In genomic region chr11:70220323-70220722, GRCm38 (mm10) we compare ENCODE assay signal across 8 mouse cellular contexts. TPM values are rescaled to one million over a fixed set of nuclear protein-coding genes. Genes with fewer than 3 reads are reported as not detected.
DNase-seq lines count a peak whose midpoint lies in the region; ATAC-seq and TF ChIP-seq lines count a peak whose summit lies in the region.

No protein-coding gene starts in this region.

- WGBS in kidney, postnatal 0 days: 2% methylated on average over 24 of the region's 24 CpGs
- 0% methylated on average over 24 of the region's 24 CpGs for WGBS in forebrain, postnatal 0 days
- 2% methylated on average over 24 of the region's 24 CpGs for WGBS in macrophage (ENCODE audit: missing documents)

- no peak for ATAC-seq in kidney, postnatal 0 days (replicated peaks; ENCODE audit: low FRiP score, low read depth)
- no peak for ATAC-seq in forebrain, postnatal 0 days
- no peak for ATAC-seq in CD4-positive, CD25-positive, alpha-beta regulatory T cell, adult 4 months

- intact Hi-C loops in left cerebral cortex, postnatal 4 days (cut with DNase I): no loop called here

- no peaks in the 10 kb centered on the region for H3K9me3 ChIP-seq in kidney, postnatal 0 days (replicated peaks; ENCODE audit: low read length)
- H3K9me3 ChIP-seq in forebrain, postnatal 0 days (ENCODE audit: low read length): no peaks in the 10 kb centered on the region

- H3K4me3 ChIP-seq in kidney, postnatal 0 days (replicated peaks; ENCODE audit: low read depth, low read length): peak overlapping the region; percentile 39
- H3K4me3 ChIP-seq in forebrain, postnatal 0 days (ENCODE audit: low read depth, low read length): peak overlapping the region; percentile 61
- H3K4me3 ChIP-seq in macrophage (ENCODE audit: inconsistent target): peak overlapping the region; percentile 93

- H3K36me3 ChIP-seq in kidney, postnatal 0 days (ENCODE audit: insufficient read depth, low read length): no peaks in the 10 kb centered on the region
- H3K36me3 ChIP-seq in forebrain, postnatal 0 days (ENCODE audit: insufficient read depth): peaks cover 7% of the 10 kb centered on the region
- 0 out of 2 replicates have a peak, but pooled peaks cover 9% of the 10 kb centered on the region for H3K36me3 ChIP-seq in macrophage (ENCODE audit: inconsistent target)

- peak overlapping the region; percentile 81 for H3K27ac ChIP-seq in kidney, postnatal 0 days
- peak overlapping the region; percentile 92 for H3K27ac ChIP-seq in forebrain, postnatal 0 days (ENCODE audit: low read depth, low read length)
- peak overlapping the region; percentile 95 for H3K27ac ChIP-seq in macrophage

- peaks cover 5% of the 10 kb centered on the region for H3K27me3 ChIP-seq in kidney, postnatal 0 days (ENCODE audit: insufficient read depth, low read length)
- H3K27me3 ChIP-seq in forebrain, postnatal 0 days (ENCODE audit: insufficient read depth, low read length): no peaks in the 10 kb centered on the region; the same call in 1 of the 2 replicates

- no peak for DNase-seq in kidney, postnatal 0 days (ENCODE audit: low spot score)
- DNase-seq in kidney, postnatal 10 days: no peak
- peak; percentile 76 for DNase-seq in cerebellum, adult 9-10 months
- no peak for DNase-seq in forebrain, postnatal 0 days
- no peak for DNase-seq in left cerebral cortex, postnatal 4 days
- no peak for DNase-seq in right cerebral cortex, postnatal 36 days (ENCODE audit: low spot score in 2 of 2)

- no peaks in the 10 kb centered on the region for H3K4me1 ChIP-seq in kidney, postnatal 0 days (replicated peaks; ENCODE audit: insufficient read depth, low read length)
- H3K4me1 ChIP-seq in forebrain, postnatal 0 days (ENCODE audit: insufficient read depth): peaks cover 26% of the 10 kb centered on the region

- H3K4me2 ChIP-seq in kidney, postnatal 0 days (ENCODE audit: low read length): peak overlapping the region; percentile 82
- H3K4me2 ChIP-seq in forebrain, postnatal 0 days (ENCODE audit: low read depth): peak overlapping the region; percentile 89

- peak overlapping the region; percentile 59 for H3K9ac ChIP-seq in kidney, postnatal 0 days (ENCODE audit: low read depth, low read length)
- H3K9ac ChIP-seq in forebrain, postnatal 0 days: peak overlapping the region; percentile 78

- H3K79me2 ChIP-seq in macrophage (ENCODE audit: inconsistent target): peaks cover 19% of the 10 kb centered on the region

- TF ChIP-seq CTCF in kidney, postnatal 0 days (IDR thresholded peaks at IDR 0.05; ENCODE audit: low read depth): no peak
- TF ChIP-seq CTCF in forebrain, postnatal 0 days (IDR thresholded peaks at IDR 0.05; ENCODE audit: low read depth): 0 out of 2 replicates have a peak, but pooled peaks have one; percentile 2

RNA-seq across cellular contexts. Expression of gene Slc16a13, which starts 0.5 kb away (rescaled TPM):
- 20.6 and 21.4 TPM in 2 replicates for polyA plus RNA-seq in kidney, postnatal 0 days (2015; fragmentation: Nextera tagmentation; extraction: Ambion mirVana)
- 9.8 and 10.9 TPM in 2 replicates for total RNA-seq in forebrain, postnatal 0 days (2014; rRNA removed)
- 8.2 and 9.6 TPM in 2 replicates for polyA plus RNA-seq in forebrain, postnatal 0 days (2015; fragmentation: Nextera tagmentation; extraction: Ambion mirVana)
- total RNA-seq in macrophage (2018; cell fraction: chromatin; rRNA removed): 10 to 100 TPM in 8 of 26 experiments, 1 to 10 TPM in 17, not detected in 1; 1.1 to 13.1 (median 5.3) TPM
- total RNA-seq in macrophage (2018; cell fraction: cytosol; rRNA removed): 10 to 100 TPM in 11 of 26 experiments, 1 to 10 TPM in 15; 5.0 to 15.5 (median 9.5) TPM
- total RNA-seq in macrophage (2018; cell fraction: nucleus; rRNA removed): 10 to 100 TPM in 13 of 26 experiments, 1 to 10 TPM in 13; 2.6 to 21.5 (median 10.2) TPM
- polyA plus RNA-seq in macrophage (2018): 7.4 to 12.5 TPM (median 10.7 TPM) in 3 replicates
- polyA plus RNA-seq in CD4-positive, CD25-positive, alpha-beta regulatory T cell, adult 4 months (2017; shearing (Covaris generic)): 1 to 10 TPM; 2.7 to 3.9 TPM
- total RNA-seq in left cerebral cortex, postnatal 4 days (2021): 10 to 100 TPM; 14.8 to 15.2 TPM

RNA-seq across cellular contexts. Expression of gene Slc16a11, which starts 7.8 kb away (rescaled TPM):
- polyA plus RNA-seq in kidney, postnatal 0 days (2015; fragmentation: Nextera tagmentation; extraction: Ambion mirVana): 11.2 and 12.6 TPM in 2 replicates
- 11.8 and 19.7 TPM in 2 replicates for total RNA-seq in forebrain, postnatal 0 days (2014; rRNA removed)
- 9.6 and 13.1 TPM in 2 replicates for polyA plus RNA-seq in forebrain, postnatal 0 days (2015; fragmentation: Nextera tagmentation; extraction: Ambion mirVana)
- total RNA-seq in macrophage (2018; cell fraction: chromatin; rRNA removed): not detected
- total RNA-seq in macrophage (2018; cell fraction: cytosol; rRNA removed): under 1 TPM in 1 of 26 experiments, not detected in 25; 0.14 TPM
- total RNA-seq in macrophage (2018; cell fraction: nucleus; rRNA removed): 1 to 10 TPM in 1 of 26 experiments, not detected in 25; 1.7 TPM
- polyA plus RNA-seq in macrophage (2018): not detected in 3 replicates
- polyA plus RNA-seq in CD4-positive, CD25-positive, alpha-beta regulatory T cell, adult 4 months (2017; shearing (Covaris generic)): not detected
- 10 to 100 TPM; 16.8 to 26.8 TPM for total RNA-seq in left cerebral cortex, postnatal 4 days (2021)

RNA-seq across cellular contexts. Expression of gene Bcl6b, which starts 9.3 kb away (rescaled TPM):
- polyA plus RNA-seq in kidney, postnatal 0 days (2015; fragmentation: Nextera tagmentation; extraction: Ambion mirVana): 22.0 TPM in 2 replicates
- 4.2 TPM in 2 replicates for total RNA-seq in forebrain, postnatal 0 days (2014; rRNA removed)
- 3.8 and 5.3 TPM in 2 replicates for polyA plus RNA-seq in forebrain, postnatal 0 days (2015; fragmentation: Nextera tagmentation; extraction: Ambion mirVana)
- not detected for total RNA-seq in macrophage (2018; cell fraction: chromatin; rRNA removed)
- under 1 TPM in 12 of 26 experiments, not detected in 14; 0.03 to 0.33 (median 0.09) TPM for total RNA-seq in macrophage (2018; cell fraction: cytosol; rRNA removed)
- 1 to 10 TPM in 2 of 26 experiments, under 1 TPM in 5, not detected in 19; 0.19 to 1.3 (median 0.23) TPM for total RNA-seq in macrophage (2018; cell fraction: nucleus; rRNA removed)
- polyA plus RNA-seq in macrophage (2018): 0.14 TPM in 1 of 3 replicates, not detected in the others
- under 1 TPM; 0.31 to 0.56 TPM for polyA plus RNA-seq in CD4-positive, CD25-positive, alpha-beta regulatory T cell, adult 4 months (2017; shearing (Covaris generic))
- 1 to 10 TPM; 9.1 to 9.3 TPM for total RNA-seq in left cerebral cortex, postnatal 4 days (2021)

RNA-seq across cellular contexts. Expression of gene 0610010K14Rik, which starts 17.4 kb away (rescaled TPM):
- 147 and 150 TPM in 2 replicates for polyA plus RNA-seq in kidney, postnatal 0 days (2015; fragmentation: Nextera tagmentation; extraction: Ambion mirVana)
- total RNA-seq in forebrain, postnatal 0 days (2014; rRNA removed): 48.7 and 54.1 TPM in 2 replicates
- 161 and 207 TPM in 2 replicates for polyA plus RNA-seq in forebrain, postnatal 0 days (2015; fragmentation: Nextera tagmentation; extraction: Ambion mirVana)
- total RNA-seq in macrophage (2018; cell fraction: chromatin; rRNA removed): 10 to 100 TPM in 15 of 26 experiments, 1 to 10 TPM in 11; 3.2 to 41.6 (median 12.0) TPM
- 10 to 100 TPM; 27.5 to 53.2 (median 39.7) TPM for total RNA-seq in macrophage (2018; cell fraction: cytosol; rRNA removed)
- 10 to 100 TPM in 21 of 26 experiments, 1 to 10 TPM in 5; 5.8 to 55.5 (median 12.9) TPM for total RNA-seq in macrophage (2018; cell fraction: nucleus; rRNA removed)
- 55.0 to 61.6 TPM (median 59.2 TPM) in 3 replicates for polyA plus RNA-seq in macrophage (2018)
- 100 to 1,000 TPM; 123 to 141 TPM for polyA plus RNA-seq in CD4-positive, CD25-positive, alpha-beta regulatory T cell, adult 4 months (2017; shearing (Covaris generic))
- total RNA-seq in left cerebral cortex, postnatal 4 days (2021): 10 to 100 TPM; 64.2 to 73.1 TPM

RNA-seq across cellular contexts. Expression of gene Gm21988, which starts 19.3 kb away (rescaled TPM):
- polyA plus RNA-seq in kidney, postnatal 0 days (2015; fragmentation: Nextera tagmentation; extraction: Ambion mirVana): 15.6 and 15.9 TPM in 2 replicates
- 4.9 and 7.4 TPM in 2 replicates for total RNA-seq in forebrain, postnatal 0 days (2014; rRNA removed)
- 16.6 and 19.4 TPM in 2 replicates for polyA plus RNA-seq in forebrain, postnatal 0 days (2015; fragmentation: Nextera tagmentation; extraction: Ambion mirVana)
- 1 to 10 TPM in 25 of 26 experiments, under 1 TPM in 1; 0.60 to 8.8 (median 3.3) TPM for total RNA-seq in macrophage (2018; cell fraction: chromatin; rRNA removed)
- 1 to 10 TPM; 2.5 to 9.0 (median 4.9) TPM for total RNA-seq in macrophage (2018; cell fraction: cytosol; rRNA removed)
- 1 to 10 TPM in 25 of 26 experiments, not detected in 1; 1.0 to 7.4 (median 3.1) TPM for total RNA-seq in macrophage (2018; cell fraction: nucleus; rRNA removed)
- polyA plus RNA-seq in macrophage (2018): 2.6 to 6.0 TPM (median 4.8 TPM) in 3 replicates
- polyA plus RNA-seq in CD4-positive, CD25-positive, alpha-beta regulatory T cell, adult 4 months (2017; shearing (Covaris generic)): 1 to 10 TPM; 3.3 to 5.3 TPM
- total RNA-seq in left cerebral cortex, postnatal 4 days (2021): 1 to 10 TPM; 8.5 to 8.6 TPM

Comparison
In these comparisons a context has a peak if more than half of its experiments do, and no peak if none do; other contexts are left out.
1. H3K4me3 ChIP-seq: peak in every context shown above with its lines; median percentile 93 in macrophage; 61 in forebrain, postnatal 0 days; 39 in kidney, postnatal 0 days.